Mouse (Mus musculus) thymus, postnatal 14 days (tissue): ENCODE measurements around the gene Meioc.

Experiments used
- DNase-seq: peaks from one replicate; pipeline ENCODE4 v3.0.0; 2021

Meioc gene

DNA sequence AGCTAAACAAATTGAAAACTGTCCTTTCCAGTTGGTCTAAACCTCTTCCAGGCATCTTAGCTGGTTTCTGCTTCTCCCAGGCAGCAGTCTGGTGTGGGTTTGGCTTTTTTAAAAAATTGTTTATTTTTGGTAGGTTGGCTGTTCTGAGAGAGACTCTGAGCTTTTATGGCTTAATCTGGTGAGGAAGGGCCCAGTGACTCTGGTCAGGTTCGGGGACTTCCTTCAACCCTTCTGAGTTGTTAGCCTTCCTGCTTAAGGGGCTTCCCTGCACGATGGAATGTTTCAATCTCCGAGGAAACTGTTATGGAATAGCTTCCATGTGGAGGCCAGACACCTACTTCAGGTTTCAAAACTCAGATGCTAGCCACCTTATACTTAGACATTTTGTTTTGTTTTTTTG, at the start of gene Meioc:
Meioc (plus strand) TSS at position 301 of the 400 bp plus-strand sequence.
- DNase-seq, result no peak

- no peak for DNase-seq
Observed at GRCm38 (mm10) chr11:102619449-102619848, 44.1 kb upstream of the Meioc start.

DNA sequence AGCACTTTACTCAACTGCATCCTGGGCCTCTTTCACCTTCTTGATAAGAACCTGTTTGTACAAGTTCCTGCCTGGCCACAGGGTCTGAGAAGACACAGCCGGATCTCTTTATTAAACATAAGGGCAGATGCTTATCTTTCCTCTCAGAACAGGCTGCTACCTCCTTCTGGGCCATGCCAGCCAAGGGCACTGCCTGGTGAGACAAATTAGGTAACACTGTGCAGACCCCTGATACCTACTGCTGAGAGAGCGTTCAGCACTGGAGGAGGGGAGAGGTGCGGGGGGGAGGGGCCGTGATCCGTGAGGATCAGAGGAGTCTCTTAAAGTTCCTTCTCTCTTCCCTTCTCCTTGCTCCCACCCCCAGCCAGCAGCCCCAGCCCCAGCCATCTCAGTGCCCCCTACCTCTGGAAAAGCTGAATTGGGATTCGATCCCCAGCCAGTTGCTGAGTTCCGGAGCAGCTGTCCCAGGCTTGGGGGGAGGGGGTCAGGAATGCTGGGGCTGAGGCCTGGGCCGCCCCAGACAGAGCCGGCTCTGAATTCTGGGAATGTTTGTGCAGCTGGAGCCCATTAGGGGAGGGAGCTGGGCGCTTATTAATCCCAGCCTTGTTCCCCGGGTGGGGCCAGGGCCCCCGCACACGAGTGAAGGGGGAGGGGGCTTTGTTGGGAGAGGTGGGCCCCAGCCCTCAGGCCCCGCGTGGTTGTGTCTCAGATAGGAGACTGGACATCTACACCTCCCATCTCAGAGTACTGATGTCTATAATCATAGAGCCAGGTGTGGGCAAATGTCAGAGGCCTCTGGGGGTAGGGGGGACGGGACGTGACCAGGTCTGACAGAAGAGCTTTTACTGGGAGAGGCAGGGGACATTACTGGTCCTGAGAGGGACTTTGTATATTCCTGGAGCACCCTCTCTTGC, 39.4 kb upstream of the Meioc start:
- DNase-seq, result no peak

GRCm38 (mm10) chr11:102624888-102625407, 38.6 kb upstream of the Meioc start:
- no peak for DNase-seq

DNA sequence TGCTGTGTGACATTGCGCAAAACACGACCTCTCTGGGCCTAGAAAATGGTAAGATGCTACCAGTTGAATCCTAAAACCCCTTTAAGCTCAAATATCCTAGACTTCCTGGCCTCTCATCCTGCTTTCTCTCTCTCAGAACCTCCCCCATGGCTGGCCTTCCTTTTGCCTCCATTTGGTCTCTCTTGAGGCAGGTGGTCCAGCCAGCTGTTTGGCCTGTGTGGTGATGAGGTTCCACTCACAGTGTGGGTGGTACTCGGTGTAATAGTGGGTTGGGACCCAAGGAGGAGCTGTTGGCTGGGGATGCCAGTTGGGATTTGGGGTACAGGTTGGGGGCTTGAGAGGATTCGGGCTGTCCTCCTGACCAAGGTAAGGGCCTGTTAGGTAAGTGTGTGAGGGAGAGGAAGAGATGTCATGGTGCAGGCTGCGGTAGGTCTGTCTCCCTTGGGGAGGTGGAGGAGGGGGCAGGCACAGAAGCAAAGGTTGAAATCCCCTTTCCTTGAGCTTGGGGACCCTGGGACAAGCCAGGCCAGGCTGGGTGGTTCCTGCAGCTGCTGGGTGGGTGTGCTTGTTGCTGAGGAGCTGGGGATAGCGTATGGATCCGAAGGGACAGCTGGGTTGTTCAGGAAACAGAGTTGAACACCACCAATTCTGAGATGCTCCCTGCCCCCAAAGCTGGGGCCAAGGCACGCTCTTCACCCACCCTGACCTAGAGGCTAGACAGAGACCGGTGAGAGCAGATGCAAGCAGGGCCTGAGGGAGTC, 36.2 kb upstream of the Meioc start:
- no peak for DNase-seq

DNA sequence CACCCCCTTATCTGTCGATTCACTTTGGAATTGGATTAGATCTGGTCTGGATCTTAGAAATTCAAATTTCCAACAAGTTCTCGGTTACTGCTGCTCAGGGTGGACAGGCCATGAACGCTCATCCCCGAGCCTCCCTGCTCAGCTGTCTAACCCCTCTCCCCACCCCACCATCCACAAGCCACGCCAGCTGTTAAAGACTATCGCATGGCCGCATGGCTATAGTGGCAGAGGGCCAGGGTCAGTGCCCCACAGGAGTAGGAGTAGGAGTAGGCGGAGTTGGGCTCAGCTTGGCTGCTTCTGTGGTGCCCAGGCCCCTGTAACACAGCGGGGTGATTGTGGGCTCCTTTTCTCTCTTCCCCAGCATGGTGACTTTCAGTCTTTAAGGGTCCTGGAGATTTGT, 35.0 kb upstream of the Meioc start:
- no peak for DNase-seq

- DNase-seq, result no peak
Observed at GRCm38 (mm10) chr11:102629375-102629774, 34.1 kb upstream of the Meioc start.

DNA sequence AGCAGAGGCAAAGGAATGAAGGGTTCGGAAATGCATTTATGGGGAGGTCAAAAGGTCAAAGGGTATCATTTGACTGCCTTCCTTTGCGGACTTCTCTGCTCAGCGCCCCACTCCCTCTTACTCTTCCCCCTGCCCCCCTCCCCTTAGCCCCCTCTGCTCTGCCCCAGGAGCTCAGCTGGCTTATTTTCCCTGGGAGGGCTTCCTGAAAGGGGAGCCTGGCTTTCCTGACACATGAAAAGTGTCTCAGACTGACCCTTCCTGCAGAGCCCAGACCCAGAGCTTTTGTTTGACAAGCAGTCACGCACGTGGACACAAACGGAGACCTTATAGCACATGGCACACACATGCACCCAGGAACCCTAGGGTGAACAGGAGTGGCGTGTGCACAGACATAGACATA, 32.8 kb upstream of the Meioc start:
- no peak for DNase-seq

- DNase-seq, result no peak
Observed at GRCm38 (mm10) chr11:102631203-102631602, 32.3 kb upstream of the Meioc start.

DNA sequence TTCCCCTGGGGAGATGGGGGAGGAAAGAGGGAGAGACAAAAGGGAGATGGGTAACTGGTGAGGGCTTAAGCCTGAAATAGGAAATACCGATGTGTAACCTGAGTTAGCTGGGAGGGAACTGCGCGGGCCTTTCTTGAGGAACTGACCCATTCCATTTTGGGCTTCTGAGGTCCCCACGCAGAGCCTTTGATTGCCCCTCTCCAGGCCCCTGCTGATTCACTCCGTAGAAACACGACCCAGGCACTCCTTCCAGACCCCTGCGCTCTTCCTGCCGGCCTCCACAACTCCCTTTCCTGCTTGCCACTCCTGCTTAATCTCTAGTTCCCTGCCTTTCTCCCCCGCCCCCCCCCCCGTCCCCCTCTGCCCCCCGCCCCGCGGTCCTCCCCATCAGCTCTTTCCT, 30.8 kb upstream of the Meioc start:
- DNase-seq, result no peak

DNA sequence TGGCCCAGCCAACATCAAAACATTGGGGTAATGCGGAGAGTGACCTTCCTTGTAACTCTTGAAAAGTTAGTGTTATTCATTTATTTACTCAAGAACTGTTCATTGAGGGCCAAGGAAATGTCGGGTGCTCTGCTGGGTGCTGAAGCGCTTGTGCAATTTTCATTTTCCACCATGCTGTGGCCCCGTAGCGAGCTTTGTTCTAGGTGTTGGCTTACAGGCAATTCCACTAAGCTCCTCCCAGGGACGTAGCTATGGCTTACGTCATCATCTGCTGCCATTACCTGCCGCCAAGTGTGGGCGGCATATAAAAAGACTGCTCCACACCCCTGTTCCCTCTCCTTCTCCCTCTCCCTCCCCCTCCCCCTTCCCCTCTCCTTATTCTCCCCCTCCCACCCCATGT, 30.1 kb upstream of the Meioc start:
- DNase-seq, result no peak

DNA sequence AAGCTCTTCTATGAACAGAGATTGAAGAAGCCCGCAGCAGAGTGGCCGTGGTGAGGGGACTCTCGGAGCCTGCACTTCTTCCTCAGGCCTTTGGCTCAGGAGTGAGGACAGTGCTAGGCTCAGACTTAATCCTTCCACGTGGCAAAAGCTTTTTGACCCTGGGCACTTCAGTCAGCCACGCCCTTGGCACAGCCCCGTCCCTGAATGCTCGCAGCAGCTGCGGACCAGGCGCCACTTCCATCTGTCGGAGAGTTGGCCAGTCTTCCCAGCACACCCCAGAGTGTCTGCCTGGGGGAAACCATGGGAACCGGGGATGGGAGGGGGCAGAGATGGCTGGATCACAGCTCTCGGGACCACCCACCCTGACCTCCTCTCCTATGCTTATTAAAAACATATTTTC, 26.6 kb upstream of the Meioc start:
- no peak for DNase-seq

GRCm38 (mm10) chr11:102643891-102644382, 19.6 kb upstream of the Meioc start:
- DNase-seq, result no peak

- no peak for DNase-seq
Observed at GRCm38 (mm10) chr11:102646226-102646625, 17.3 kb upstream of the Meioc start.

DNA sequence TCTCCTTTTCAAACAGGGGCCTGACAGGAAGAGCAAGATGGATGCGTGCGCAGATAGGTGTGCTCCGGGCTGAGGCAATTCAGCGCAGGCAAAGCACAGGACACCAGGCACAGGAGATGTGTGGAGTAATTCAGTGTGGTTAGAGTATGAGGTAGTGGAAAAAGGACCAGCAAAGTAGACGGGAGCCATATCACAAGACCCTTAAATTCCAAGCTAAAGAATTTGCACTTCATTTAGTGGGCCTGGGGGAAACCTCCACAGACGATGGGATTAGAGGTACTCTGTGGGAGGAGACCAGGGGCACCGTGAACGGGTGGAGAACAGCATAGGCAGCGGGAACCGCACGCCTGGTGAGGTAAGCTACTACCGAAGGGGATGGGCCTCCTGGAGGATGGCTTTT, 15.6 kb upstream of the Meioc start:
- no peak for DNase-seq

GRCm38 (mm10) chr11:102651381-102651780, 12.1 kb upstream of the Meioc start:
- DNase-seq, result peak; percentile 40

DNA sequence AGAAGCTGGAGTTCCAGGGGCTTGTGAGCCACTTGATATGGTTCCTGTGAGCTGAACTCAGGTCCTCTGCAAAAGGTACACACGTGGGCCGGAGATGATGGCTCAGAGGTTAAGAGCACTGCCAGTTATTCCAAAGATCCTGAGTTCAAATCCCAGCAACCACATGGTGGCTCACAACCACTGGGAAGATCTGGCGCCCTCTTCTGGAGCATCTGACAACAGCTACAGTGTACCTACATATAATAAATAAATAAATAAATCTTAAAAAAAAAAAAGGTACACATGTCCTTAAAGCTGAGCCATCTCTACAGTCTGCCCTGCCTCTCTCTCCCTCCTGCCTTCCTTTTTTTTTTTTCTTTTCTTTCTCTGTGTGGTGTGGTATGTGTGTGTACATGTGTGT, 10.7 kb upstream of the Meioc start:
- no peak for DNase-seq

DNA sequence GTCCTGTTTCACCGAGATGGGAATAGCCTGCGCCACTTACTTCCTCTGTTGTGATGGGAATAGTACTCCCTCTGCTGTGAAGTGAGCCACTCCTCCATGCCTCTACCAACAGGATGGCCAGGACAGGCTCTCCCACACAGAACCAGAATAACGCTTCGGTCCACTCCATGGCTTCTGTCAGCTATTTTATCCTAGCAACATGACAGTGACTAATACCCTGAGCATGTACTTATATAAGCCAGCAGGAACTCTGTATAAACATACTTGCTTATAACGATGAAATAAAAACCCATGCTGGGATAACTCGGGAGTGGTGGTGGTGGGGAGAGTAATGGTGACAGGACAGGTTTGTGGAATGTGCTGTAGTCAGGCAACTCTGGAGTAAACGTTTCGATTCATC, 7.6 kb upstream of the Meioc start:
- DNase-seq, result no peak

GRCm38 (mm10) chr11:102656326-102656926, 7.1 kb upstream of the Meioc start:
- DNase-seq, result no peak

DNA sequence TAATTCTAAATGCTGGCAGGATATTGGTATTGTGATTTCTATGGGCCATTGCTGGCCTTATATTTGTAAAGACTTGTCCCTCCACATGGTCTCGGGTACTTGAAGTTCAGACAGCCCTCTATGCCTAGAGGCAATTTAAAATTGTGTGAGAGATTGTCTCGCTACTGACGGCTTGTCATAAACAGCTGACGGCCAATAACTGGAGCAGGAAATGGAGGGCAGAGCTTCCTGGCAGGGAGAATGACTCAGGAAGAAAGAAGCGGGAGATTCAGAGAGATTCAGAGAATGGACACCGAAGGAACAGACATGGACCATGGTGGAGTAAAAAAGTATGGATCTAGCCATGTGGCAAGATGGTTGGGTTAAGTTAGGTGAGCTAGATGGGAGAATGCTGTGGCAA, 6.6 kb upstream of the Meioc start:
- DNase-seq, result no peak

DNA sequence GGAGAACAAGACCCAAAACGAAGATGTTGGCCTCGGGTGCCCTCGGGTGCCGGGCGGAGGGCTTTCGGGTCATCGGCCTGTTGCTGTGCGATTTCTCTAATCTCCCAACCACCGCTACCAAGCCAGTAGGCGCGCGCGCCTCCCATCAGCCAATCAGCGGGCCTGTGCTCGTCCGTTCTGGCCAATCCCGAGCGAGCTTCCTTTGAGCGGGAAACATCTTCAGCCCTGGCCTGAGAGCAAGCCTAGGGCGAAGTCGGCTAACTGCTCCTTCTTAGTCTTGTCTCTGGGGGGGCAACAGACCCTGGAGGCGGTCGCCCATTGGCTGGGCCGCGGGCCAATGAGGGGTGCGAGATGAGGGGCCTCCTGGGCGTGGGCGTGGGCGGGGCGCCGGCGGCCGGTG, 1.6 kb downstream of the Meioc start:
- no peak for DNase-seq

DNA sequence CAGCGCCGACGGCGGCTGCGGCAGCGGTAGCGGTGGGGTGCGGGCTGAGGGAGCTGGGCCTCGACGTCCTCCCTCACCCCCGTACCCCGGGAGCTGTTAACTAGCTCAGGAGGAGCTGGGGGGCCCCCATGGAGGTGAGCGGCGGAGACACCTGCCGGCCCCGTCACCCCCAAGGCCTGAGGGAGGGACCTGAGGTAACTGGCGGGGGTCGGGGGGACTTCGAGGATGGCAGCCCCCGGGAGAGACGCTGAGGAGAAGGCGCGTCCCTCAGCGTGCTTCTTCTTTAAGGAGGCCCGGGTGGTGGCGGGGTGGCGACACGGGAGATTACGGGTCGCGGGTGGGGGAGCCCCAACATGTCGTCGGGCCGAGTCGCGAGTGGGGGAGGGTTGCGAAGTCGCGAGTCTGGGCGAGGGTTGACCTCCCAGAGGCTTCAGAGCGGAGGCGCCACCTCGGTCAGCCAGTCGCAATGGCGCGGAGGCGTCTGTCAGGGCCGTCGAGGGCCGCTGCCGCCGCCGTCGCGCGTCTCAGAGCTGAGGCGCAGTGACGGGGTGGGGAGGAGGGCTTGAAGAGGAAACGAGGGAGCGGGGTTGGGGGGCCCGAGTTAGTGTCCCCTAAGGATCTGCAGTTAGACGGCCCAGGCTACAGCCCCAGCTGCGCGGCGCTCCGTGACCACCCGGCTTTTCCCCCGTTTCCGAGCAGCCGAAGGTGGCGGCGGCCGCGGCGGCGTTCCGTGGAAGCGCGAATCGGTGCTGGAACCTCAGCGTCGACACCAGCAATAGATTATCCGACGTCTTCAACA, 2.3 kb downstream of the Meioc start:
- DNase-seq, result no peak
